Mouse (Mus musculus) heart, adult 2 months (tissue): ENCODE results near the gene Lmna.

Experiments used
- CTCF ChIP-seq: fragments of 200-600 bp; IDR thresholded peaks from 2 replicates; pipeline ENCODE4 v1.8.1; 2022; ENCODE audit warnings: antibody characterized with exemption, mild to moderate bottlenecking, moderate library complexity
- EP300 ChIP-seq: fragments of 200-500 bp; IDR thresholded peaks from 2 replicates; pipeline ENCODE4 v1.6.1; 2011; ENCODE audit warnings: low read depth, low read length, control low read depth; ENCODE audit not compliant: insufficient read depth
- POLR2A ChIP-seq: fragments of 200-500 bp; IDR thresholded peaks from 2 replicates; pipeline ENCODE4 v1.6.1; 2011; ENCODE audit warnings: mild to moderate bottlenecking, low read depth, low read length, control low read depth; ENCODE audit not compliant: insufficient read depth

DNA sequence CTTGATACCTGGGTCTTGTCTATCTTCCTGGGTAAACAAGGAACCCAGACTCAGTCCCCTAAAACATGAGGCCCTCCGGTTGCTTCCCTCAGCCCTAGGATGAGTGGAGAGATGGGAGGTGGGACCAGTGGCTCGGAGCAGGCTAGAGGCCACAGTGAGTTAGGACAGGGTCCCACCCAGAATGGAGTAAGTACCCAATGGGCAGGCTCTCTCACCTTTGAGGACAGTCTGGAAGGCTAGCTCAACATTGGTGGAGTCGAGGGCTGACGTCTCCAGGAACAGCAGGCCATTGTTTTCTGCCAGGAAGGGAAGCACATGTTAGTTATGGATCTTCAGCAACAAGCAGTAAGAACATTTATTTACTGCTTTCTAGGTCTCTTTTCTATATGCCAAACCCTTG lies 32.7 kb upstream of the Lmna start:
- TF ChIP-seq CTCF (no peak), POLR2A (no peak), EP300 (no peak)
